Mouse (Mus musculus) liver, embryonic 13.5 days (tissue): ENCODE measurements around the gene Lbh. TPM values are rescaled to one million over a fixed set of nuclear protein-coding genes. Genes with fewer than 3 reads are reported as not detected.
A peak's percentile ranks its signal among the peaks of the same experiment; 100 is the strongest.

Source experiments
- ATAC-seq: fragments of 200-750 bp; cut with Nextera tagmentation; 2 replicates; pipeline ENCODE4 v1.8.0; 2017; ENCODE audit warnings: low read depth, mild to moderate bottlenecking, moderate number of reproducible peaks, moderate library complexity
- DNase-seq: peaks from one replicate; pipeline ENCODE4 v3.0.0; 2022
- H3K27ac ChIP-seq: fragments of 300-500 bp; sonication (generic); 2 replicates; pipeline ENCODE4 v1.5.1; 2015; ENCODE audit warnings: moderate library complexity, mild to moderate bottlenecking, inconsistent platforms
- H3K27me3 ChIP-seq: fragments of 300-500 bp; sonication (generic); 2 replicates; pipeline ENCODE4 v1.6.1; 2015; ENCODE audit warnings: mild to moderate bottlenecking, inconsistent platforms
- H3K36me3 ChIP-seq: fragments of 300-500 bp; sonication (generic); 2 replicates; pipeline ENCODE4 v1.6.1; 2015; ENCODE audit warnings: mild to moderate bottlenecking, inconsistent platforms
- H3K4me1 ChIP-seq: fragments of 300-500 bp; sonication (generic); replicated peaks from 2 replicates; pipeline ENCODE4 v1.6.1; 2015; ENCODE audit warnings: inconsistent platforms
- H3K4me2 ChIP-seq: fragments of 300-500 bp; sonication (generic); 2 replicates; pipeline ENCODE4 v1.6.1; 2015; ENCODE audit warnings: inconsistent platforms, mild to moderate bottlenecking, moderate library complexity
- H3K4me3 ChIP-seq: fragments of 300-500 bp; sonication (generic); replicated peaks from 2 replicates; pipeline ENCODE4 v1.5.1; 2015; ENCODE audit warnings: mild to moderate bottlenecking, inconsistent platforms
- H3K9ac ChIP-seq: fragments of 300-500 bp; sonication (generic); 2 replicates; pipeline ENCODE4 v1.6.1; 2015; ENCODE audit warnings: mild to moderate bottlenecking, inconsistent platforms
- H3K9me3 ChIP-seq: fragments of 300-500 bp; sonication (generic); replicated peaks from 2 replicates; pipeline ENCODE4 v1.6.1; 2016; ENCODE audit warnings: inconsistent platforms
- WGBS: fragments of 180-500 bp; shearing (Covaris S2); methylation state at CpG from one replicate; pipeline ENCODE4 v1.1.7; 2015; ENCODE audit not compliant: insufficient replicate concordance; 5-methylcytosine and 5-hydroxymethylcytosine counted together
- polyA plus RNA-seq: library from polyadenylated mRNA; unstranded; fragments of >200 nt; fragmentation: Nextera tagmentation; extraction: Ambion mirVana; gene quantifications from 2 replicates; pipeline ENCODE4 v1.2.1, GENCODE M21; 2015

Lbh gene
- polyA plus RNA-seq, 1 experiment from 2014 or later: 0.92 TPM

DNA sequence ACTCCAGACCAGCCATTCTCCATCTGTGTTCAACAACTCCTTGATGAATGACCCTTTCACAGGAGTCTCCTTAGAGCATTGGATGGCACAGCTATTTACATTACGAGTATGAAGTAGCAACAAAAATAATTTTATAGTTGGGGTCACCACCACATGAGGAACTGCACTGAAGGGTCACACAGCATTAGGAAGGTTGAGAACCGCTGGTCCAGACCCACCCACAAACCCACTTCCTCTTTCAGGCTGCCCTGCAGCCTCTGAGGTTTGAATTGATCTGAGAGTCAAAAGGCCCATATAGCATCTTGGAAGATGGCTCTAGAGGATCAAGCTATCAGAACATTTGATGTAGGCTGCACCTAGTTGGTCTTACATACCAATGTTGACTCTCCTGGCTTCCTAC is 42.8 kb downstream of the Lbh start:
- no peak overlapping the region for H3K4me2 ChIP-seq
- WGBS: 20% methylated on average over 2 of the region's 2 CpGs
- no peaks in the 10 kb centered on the region for H3K4me1 ChIP-seq
- H3K27ac ChIP-seq: no peak overlapping the region
- ATAC-seq: no peak
- no peaks in the 10 kb centered on the region for H3K36me3 ChIP-seq
- no peaks in the 10 kb centered on the region for H3K27me3 ChIP-seq
- no peaks in the 10 kb centered on the region for H3K9me3 ChIP-seq
- H3K9ac ChIP-seq: no peak overlapping the region
- no peak overlapping the region for H3K4me3 ChIP-seq
- no peak for DNase-seq

- Histone ChIP-seq H3K9me3 (no peaks in the 10 kb centered on the region), H3K4me1 (no peaks in the 10 kb centered on the region), H3K36me3 (no peaks in the 10 kb centered on the region), H3K4me3 (no peak overlapping the region), H3K27ac (no peak overlapping the region), H3K9ac (no peak overlapping the region), H3K27me3 (no peaks in the 10 kb centered on the region), H3K4me2 (no peak overlapping the region)
- 54% methylated on average over 8 of the region's 8 CpGs for WGBS
- ATAC-seq (no peak), DNase-seq (no peak)
Measured at GRCm38 (mm10) chr17:72961953-72962630, 44.0 kb downstream of the Lbh start.

DNA sequence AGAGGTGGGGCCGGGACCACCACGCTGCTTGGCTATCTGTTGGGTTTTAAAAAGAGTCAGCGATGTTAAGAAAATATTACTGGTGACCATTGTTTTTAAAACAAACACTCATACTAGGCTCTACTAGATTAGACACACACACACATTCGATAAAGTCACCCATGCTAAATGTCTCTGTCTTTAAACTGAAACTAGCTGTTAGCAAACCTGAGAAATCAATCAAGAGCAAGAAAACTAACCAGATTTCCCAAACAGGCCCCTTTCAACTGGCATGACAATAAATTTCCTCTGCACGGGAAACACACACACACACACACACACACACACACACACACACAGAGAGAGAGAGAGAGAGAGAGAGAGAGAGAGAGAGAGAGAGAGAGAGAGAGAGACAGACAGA is 47.6 kb downstream of the Lbh start:
- Histone ChIP-seq H3K4me2 (no peak overlapping the region), H3K36me3 (no peaks in the 10 kb centered on the region), H3K9me3 (no peaks in the 10 kb centered on the region), H3K27me3 (no peaks in the 10 kb centered on the region), H3K9ac (no peak overlapping the region), H3K27ac (no peak overlapping the region), H3K4me1 (no peaks in the 10 kb centered on the region), H3K4me3 (no peak overlapping the region)
- no peak for ATAC-seq
- no peak for DNase-seq
- 65% methylated on average over 5 of the region's 5 CpGs for WGBS

DNA sequence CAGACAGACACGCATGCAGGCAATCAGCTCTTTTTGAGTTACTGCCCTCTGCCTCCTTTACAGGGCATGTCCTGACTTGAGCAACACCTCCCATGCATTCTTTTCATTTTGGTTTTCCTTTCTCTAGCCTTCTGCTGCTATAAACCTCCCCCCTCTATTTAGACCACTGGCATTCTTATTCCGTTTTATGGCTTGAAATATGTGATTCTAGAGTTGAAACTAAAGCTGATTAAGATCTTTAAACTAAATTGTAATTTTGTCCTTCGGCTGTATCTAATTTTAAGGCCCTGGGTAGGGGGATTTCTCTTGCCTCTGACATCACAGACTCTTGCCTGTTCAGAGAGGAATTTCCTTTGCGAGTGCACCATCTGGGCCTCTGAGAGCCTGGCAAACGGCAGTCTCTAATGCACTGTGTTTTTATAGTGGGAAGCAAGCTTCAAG is 48.0 kb downstream of the Lbh start:
- no peaks in the 10 kb centered on the region for H3K9me3 ChIP-seq
- 55% methylated on average over 5 of the region's 5 CpGs for WGBS
- no peak for ATAC-seq
- no peak overlapping the region for H3K9ac ChIP-seq
- no peak overlapping the region for H3K4me2 ChIP-seq
- no peaks in the 10 kb centered on the region for H3K27me3 ChIP-seq
- DNase-seq: no peak
- H3K36me3 ChIP-seq: no peaks in the 10 kb centered on the region
- no peak overlapping the region for H3K27ac ChIP-seq
- H3K4me3 ChIP-seq: no peak overlapping the region
- H3K4me1 ChIP-seq: no peaks in the 10 kb centered on the region

DNA sequence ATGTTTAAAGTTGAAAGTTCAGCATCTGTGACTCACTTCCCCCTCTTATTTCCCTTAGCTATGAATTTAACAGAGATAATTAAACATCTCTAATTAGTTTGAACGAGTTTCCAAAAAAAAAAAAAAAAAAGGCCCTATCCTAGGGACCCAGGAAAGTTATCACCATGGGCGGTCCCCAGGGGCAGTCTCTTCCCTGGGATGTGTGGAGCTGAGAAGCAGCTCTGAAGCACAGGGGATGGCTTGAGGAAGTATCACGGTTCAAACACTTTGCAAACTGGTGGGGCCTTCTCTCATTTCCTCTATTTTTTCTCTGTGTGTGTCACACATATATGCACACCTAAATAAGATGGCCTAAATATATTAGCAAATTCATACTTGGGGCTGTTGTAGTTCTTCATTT is 48.8 kb downstream of the Lbh start:
- H3K4me3 ChIP-seq: no peak overlapping the region

DNA sequence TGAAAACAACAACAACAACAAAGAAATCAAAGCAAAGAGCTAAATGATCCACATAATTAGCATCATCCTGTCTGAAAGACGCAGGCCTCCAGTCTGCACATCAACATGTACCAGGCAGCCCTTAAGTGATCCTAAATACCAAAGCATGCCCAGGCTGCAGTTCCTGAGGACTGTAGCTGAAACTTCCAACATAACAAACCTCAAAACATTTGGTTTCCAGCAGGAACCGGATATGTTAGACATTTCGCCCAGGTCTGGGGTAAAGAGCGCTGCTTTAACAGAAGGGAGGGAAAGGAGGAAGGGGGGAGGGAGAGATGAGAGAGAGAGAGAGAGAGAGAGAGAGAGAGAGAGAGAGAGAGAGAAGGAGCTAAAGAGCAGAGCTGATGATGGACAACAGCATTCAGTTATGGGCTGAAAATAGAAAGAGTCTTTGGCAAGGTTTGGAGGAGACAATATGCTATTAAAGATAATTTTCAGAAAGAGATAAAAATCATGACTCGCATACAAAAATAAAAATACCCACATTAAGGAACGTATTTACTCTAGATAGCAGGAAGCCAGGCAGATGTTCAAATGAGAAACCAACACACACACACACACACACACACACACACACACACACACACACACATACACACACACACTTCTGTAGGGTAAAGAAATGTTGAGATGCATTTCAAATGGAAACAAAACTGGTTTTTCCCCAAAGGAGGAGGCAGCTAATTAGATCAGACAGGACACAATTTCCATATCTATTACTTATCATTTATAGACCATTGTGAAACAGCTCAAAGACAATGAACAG is 49.5 kb downstream of the Lbh start:
- 47% methylated on average over 6 of the region's 6 CpGs for WGBS
- Histone ChIP-seq H3K27ac (no peak overlapping the region), H3K4me3 (no peak overlapping the region), H3K27me3 (no peaks in the 10 kb centered on the region), H3K9me3 (no peaks in the 10 kb centered on the region), H3K9ac (no peak overlapping the region), H3K4me2 (no peak overlapping the region), H3K4me1 (no peaks in the 10 kb centered on the region), H3K36me3 (no peaks in the 10 kb centered on the region)
- DNase-seq (no peak), ATAC-seq (no peak)

More for the DNA sequence above, 48.8 kb downstream of the Lbh start:
- ATAC-seq (no peak), DNase-seq (no peak)
- H3K9me3 ChIP-seq: no peaks in the 10 kb centered on the region
- 28% methylated on average over 3 of the region's 3 CpGs for WGBS
- no peaks in the 10 kb centered on the region for H3K27me3 ChIP-seq
- no peak overlapping the region for H3K4me2 ChIP-seq
- no peaks in the 10 kb centered on the region for H3K36me3 ChIP-seq
- H3K27ac ChIP-seq: no peak overlapping the region
- H3K9ac ChIP-seq: no peak overlapping the region
- no peaks in the 10 kb centered on the region for H3K4me1 ChIP-seq

DNA sequence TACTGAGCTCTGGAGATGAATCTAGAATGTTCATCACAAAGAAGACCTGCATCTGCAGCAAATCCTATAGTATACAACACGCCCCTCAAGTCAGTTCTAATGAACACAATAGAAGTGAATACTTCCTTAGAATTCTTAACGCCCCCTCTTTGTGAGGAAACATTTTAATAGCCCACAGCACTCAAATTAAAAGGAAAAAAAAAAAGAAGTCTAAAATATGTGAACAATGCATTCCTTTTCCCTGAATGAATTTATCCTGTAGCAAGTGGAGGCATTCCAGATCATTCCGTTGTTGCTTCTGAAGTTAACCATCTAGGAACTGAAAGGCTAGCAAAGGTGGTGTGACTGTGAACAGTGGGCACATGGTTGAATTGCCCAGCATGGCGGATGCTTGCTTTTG is 50.6 kb downstream of the Lbh start:
- Histone ChIP-seq H3K9ac (no peak overlapping the region), H3K4me3 (no peak overlapping the region), H3K27ac (no peak overlapping the region), H3K4me1 (no peaks in the 10 kb centered on the region), H3K9me3 (no peaks in the 10 kb centered on the region), H3K4me2 (no peak overlapping the region), H3K27me3 (no peaks in the 10 kb centered on the region), H3K36me3 (no peaks in the 10 kb centered on the region)
- DNase-seq: no peak
- no peak for ATAC-seq
- 63% methylated on average over 4 of the region's 4 CpGs for WGBS

DNA sequence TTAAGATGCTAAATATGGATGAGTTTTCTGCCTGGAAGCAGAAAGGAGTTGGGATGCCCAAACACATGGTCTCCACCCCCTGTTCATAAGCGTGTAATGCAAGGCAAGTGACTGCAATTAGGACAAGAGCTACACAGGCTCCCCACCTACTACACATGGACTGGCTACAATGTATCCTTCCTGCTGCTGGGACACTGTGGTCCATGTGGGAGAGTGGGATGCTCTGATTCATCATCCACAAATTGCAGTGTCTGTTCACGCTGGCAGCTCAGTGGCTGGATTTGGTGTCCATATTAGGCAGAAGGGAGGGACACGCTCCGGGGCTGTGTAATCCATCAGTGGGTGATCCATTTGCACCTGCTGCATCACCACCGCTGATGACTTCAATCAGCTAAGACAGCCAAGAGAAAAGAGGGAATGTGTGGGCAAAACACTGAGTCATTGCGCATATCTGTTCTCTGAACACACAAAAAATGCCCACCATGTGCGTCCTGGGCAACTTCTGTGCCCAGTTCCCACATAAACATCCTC is 52.6 kb downstream of the Lbh start:
- ATAC-seq: no peak
- Histone ChIP-seq H3K4me1 (peaks cover 1% of the 10 kb centered on the region), H3K36me3 (no peaks in the 10 kb centered on the region), H3K9ac (no peak overlapping the region), H3K9me3 (no peaks in the 10 kb centered on the region), H3K27me3 (no peaks in the 10 kb centered on the region), H3K27ac (no peak overlapping the region), H3K4me3 (no peak overlapping the region), H3K4me2 (no peak overlapping the region)
- DNase-seq: no peak
- WGBS: 69% methylated on average over 7 of the region's 7 CpGs

DNA sequence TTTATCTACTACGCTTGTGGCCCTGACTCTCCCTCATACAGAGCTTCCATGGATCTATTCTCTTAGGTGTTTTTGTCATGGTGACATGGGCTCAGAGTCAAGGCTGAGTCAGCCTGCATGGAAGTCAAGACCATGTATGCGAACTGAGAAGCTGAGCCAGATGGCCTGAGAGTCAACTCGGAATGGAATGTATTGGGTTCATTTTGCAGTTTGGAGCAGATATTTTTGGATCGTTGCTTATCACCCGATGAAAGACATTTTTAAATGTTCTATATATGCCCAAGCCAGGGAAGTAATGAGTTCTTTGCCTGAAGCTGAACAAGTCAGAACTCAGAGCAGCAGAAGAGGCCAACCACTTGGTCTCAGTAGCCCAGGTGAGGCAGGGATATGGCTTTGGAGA is 54.9 kb downstream of the Lbh start:
- peaks cover 24% of the 10 kb centered on the region for H3K4me1 ChIP-seq
- H3K27ac ChIP-seq: no peak overlapping the region
- 71% methylated on average over 5 of the region's 5 CpGs for WGBS
- H3K9ac ChIP-seq: no peak overlapping the region
- no peaks in the 10 kb centered on the region for H3K27me3 ChIP-seq
- H3K36me3 ChIP-seq: no peaks in the 10 kb centered on the region
- no peak overlapping the region for H3K4me2 ChIP-seq
- DNase-seq (no peak), ATAC-seq (no peak)
- no peaks in the 10 kb centered on the region for H3K9me3 ChIP-seq
- no peak overlapping the region for H3K4me3 ChIP-seq

DNA sequence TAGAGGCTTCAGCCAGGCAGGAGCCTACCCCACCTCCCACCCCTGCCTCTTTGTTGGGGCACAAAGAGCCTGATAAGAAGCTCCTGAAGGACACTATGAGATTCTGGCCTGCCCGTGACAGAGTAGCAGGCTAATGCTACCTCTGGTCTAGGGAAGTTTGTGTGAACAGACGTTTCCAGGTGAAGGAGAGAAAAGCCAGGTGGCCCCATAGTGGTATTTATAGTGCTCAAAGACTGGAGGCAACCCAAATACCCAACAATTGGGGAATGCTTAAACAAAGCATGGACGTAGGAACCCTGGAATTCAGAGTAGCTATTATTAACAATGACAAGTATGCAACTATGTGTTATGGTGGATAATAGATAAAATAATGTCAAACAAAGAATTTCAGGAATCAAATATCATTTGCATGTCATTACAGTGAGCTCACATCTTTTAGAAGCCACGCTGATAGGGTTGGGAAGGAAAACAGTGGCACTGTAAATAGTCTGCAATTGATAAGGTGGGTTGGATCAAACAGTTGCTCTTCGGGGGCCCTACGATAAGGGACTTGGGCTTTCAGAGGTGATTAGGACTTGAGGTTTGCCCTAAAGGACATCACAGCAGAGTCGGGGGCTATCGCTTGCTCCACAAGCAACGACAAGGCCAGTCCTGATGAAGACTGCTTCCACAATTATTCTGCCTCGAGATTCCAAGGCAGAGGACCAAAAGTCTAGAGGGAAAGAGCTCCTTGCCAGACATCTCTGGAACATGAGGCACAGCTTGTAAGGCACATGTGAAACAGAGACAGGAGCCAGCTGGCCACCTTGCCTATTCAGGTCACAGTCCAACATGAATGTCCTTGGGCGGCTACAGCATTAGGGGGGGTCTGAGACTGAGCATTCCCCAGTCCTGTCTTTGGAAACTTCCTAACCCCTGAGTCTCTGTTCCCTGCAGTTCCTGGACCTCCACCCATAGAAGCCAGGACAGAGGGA is 58.4 kb downstream of the Lbh start:
- 0 out of 2 replicates have a peak overlapping the region, but pooled peaks have one; percentile 8 for H3K4me2 ChIP-seq
- peak; percentile 20 for DNase-seq

DNA sequence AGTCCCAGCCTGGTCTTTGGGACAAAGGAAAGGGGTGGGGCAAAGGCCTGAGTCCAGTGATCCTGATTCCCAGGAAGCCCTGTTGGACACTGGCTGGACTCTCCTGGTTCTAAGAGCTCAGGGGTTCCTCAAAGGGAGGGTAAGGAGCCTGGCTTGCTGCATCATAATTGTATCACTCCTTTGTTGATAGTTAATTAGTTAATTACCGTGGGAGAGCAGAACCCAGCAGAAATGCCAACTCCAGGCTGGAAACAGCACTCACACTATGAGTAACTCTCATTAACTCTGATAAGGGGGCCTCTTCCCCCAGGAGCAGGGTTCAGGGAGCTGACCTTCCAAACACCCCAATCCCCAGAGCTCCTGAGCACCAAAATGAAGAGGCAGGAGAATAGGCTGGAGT is 59.5 kb downstream of the Lbh start:
- 63% methylated on average over 1 of the region's 1 CpGs for WGBS
- Histone ChIP-seq H3K4me3 (no peak overlapping the region), H3K4me1 (peaks cover 24% of the 10 kb centered on the region), H3K36me3 (no peaks in the 10 kb centered on the region), H3K27me3 (no peaks in the 10 kb centered on the region), H3K4me2 (no peak overlapping the region), H3K27ac (no peak overlapping the region), H3K9me3 (no peaks in the 10 kb centered on the region), H3K9ac (no peak overlapping the region)
- DNase-seq: no peak
- ATAC-seq: no peak

More for the DNA sequence above, 58.4 kb downstream of the Lbh start:
- no peak overlapping the region for H3K4me3 ChIP-seq
- no peaks in the 10 kb centered on the region for H3K9me3 ChIP-seq
- H3K36me3 ChIP-seq: no peaks in the 10 kb centered on the region
- H3K4me1 ChIP-seq: peaks cover 24% of the 10 kb centered on the region
- 20% methylated on average over 11 of the region's 11 CpGs for WGBS
- H3K27me3 ChIP-seq: no peaks in the 10 kb centered on the region
- ATAC-seq: peak; percentile 79
- no peak overlapping the region for H3K9ac ChIP-seq
- H3K27ac ChIP-seq: no peak overlapping the region
